Mouse (Mus musculus) thymus, postnatal 14 days (tissue): ENCODE data around the gene Trpv2.

ENCODE experiments used
- DNase-seq: peaks from one replicate; pipeline ENCODE4 v3.0.0; 2021

The Trpv2 gene

DNA sequence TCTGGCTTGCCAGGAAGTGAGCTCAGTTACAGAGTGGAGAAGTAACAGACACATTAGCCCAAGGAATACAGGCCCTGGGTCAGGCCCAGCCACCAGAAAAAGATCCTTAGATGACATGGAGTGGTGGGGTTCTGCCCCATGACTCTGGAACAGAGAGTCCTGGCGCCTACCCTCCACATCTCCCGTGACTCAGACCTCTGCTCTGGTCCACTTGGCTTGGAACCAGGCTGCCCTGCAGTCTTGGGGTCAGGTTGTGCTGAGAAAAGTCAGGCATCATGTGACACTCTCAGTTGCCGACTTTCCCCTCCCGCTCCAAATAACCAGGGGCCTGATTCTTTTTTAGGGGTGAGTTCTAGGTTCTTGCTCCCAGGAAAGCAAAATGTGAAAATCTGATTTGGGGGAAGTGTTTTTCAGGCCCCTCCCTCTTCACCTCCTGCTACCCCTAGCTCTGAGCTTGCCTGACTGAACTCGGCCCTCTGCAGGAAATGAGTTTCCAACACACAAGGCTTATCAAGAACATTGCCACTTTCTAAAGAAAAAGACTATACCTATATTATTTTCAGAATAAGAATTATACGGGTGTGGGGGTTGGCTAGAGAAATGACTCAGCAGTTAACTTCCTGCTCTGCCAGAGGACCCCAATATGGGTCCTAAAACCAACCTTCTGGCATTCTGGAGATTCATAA lies 15.2 kb upstream of the Trpv2 start:
- peak; percentile 28 for DNase-seq

DNA sequence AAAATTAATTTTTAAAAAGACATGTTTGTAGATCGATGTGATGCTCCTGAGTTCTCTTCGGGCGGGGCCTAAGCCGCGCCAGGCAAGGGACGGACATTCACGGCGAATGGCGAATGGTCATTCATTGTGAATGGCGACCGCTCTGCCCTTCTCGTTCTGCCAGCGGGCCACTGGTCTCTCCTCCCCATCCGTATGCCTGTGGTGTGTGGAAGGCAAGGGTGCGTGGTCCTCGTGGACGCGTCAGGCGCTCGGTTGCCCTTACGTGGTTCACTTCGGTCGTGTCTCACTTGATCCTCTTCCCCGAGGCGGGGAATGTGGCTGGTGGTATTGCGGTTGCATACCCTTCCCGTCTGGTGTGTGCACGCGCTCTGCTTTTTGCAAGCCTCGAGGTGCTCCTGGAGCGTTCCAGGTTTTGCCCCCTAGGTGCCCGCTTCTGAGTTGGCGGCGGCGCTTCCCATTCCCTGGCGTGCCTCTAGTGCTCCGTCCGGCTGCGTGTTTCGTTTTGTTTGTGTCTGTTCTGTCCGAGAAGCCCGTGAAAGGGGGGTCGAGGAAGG lies 13.7 kb upstream of the Trpv2 start:
- DNase-seq = peak; percentile 23

DNA sequence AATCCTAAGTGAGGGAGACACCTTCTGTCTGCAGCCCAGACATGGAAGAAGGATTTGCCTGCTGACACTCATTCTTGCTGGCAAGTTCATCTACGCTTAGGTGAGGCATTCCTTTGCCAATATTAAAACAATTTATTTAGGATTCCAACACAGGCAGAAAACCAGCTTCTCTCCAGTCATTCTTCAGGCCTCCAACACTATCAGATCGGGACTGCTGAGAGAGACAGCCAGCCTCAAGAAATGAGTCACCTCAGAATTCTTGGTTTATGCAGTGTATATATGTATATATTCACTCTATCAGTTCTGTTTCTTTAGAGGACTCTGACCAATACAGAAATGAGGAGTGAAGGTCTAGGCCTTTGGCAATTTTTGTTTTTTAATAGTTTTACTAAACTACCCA lies 10.7 kb upstream of the Trpv2 start:
- DNase-seq = no peak

DNA sequence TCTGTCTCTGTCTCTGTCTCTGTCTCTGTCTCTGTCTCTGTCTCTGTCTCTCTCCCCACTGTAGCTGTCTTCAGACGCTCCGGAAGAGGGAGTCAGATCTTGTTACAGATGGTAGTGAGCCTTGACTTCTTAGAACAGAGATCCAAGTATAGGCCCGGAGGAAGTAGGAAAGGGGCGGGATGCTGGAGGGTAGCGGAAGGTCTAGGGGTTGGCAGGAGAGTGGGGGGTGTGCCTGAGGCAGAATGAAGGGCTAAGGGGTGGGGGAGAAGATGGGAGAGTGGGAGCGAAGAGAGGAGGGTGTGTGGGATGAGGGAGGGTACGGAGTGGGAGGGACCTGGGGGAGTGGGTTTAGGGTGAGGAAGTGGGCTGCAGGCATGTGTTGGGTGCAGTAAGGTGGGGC lies 8.5 kb upstream of the Trpv2 start:
- DNase-seq = no peak

DNA sequence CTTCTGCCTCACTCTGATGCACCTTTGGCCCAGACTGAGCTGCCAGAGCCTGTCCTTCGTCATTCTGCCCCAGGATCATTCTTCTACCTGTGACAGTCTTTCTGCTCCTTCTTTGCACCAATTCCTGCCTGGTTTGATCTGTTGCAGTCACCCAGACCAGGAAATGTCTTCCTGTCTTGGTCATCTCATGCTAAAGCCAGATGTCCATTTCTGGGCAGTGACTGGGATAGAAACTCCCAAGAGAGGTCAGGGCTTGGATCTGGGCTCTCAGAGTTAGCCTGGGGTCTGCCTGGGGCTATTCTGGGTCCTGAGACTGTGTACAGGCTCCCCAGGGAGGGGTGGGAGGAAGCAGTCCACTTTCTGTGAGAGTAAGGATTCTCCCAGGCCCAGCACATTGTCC lies 8.1 kb upstream of the Trpv2 start:
- DNase-seq = no peak

DNA sequence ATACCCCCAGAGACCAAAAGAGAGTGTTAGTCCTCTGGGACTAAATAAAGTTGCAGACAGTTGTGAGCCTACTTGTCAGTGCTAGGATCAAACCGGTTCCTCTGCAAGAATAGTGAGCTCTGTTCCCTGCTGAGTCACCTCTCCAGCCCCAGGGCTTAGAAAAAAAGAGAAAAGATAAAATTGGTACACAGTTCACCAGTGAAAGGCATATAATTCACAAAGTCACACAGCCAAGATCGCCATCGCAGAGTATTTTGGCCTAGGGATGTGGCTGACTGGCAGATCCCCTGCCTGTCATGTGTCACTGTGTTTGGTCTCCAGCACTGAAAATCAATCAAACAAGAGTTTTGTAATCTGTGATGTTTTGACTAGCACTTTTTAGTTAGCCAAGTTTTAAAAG lies 6.0 kb upstream of the Trpv2 start:
- no peak for DNase-seq

DNA sequence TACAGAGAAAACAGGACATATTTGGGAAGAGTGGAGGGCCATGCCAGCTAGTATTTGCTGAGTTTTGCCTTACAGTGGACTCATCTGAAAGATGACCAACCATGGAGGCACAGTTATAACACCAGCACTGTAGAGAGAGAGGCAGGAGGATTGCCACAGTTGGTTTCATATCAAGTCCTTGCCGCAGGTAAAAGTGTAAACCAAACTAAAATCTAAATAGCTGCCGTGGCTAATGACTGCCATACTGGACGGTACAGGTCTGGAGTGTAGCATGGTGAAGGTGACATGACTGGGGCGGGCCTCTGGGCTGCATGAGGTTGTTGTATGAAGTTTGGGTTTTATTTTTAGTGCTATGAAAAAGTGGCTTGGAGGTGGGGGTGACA lies 408 bp downstream of the Trpv2 start:
- no peak for DNase-seq

DNA sequence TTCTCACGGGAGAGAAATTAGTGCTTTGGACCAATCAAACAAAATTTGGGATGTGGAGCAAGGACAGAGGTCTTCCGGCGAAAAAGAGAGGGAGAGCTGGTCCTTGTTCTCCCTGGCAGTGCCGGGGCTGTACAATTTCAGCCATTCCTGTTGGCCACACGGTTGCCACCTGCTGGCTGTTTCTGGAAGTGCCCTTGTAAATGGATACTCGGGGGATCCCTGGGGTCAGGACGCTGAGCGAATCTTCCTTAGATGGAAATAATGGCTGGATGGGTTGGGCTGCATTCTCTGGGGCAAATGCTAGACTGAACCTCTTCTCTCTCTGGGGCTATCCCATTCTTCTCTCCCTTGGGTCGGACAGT lies 992 bp downstream of the Trpv2 start:
- DNase-seq = peak; percentile 90

DNA sequence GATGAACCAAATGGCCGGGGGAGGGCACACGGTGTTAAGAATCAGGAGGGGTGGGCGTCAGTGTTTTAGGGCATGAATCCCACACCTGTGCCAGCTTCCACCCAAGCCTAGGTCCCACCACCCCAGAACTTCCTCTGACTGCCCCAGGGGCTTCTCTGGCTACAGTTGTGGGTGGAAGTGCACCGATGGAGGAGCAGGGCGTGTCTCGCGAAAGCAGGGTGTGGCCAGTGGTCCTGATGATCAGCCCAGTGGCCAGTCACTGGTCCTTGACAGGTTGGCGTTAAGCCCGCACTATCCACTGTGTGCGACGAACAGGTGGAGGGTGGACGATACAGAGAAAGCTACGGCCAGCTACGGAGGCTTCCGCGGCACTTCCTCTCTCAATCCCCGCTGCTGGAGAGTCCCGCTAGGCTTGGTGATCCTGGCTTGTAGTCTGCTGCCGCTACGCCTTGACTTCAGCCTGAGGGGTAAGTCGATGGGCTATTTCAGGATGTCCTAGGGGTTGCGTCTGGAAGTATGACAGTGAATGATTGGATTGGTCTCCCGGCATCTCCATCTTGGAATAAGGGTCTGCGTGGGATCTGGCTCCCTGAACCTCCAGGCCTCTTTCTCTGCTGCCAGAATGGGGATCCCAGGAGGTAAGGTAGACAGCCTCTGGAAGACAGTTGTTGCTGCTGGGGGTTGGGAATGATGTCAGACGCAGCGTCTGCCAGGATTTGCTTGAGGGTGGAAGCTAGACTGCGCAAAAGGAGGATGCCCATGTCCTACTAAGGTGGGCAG lies 1.6 kb downstream of the Trpv2 start:
- peak; percentile 51 for DNase-seq

DNA sequence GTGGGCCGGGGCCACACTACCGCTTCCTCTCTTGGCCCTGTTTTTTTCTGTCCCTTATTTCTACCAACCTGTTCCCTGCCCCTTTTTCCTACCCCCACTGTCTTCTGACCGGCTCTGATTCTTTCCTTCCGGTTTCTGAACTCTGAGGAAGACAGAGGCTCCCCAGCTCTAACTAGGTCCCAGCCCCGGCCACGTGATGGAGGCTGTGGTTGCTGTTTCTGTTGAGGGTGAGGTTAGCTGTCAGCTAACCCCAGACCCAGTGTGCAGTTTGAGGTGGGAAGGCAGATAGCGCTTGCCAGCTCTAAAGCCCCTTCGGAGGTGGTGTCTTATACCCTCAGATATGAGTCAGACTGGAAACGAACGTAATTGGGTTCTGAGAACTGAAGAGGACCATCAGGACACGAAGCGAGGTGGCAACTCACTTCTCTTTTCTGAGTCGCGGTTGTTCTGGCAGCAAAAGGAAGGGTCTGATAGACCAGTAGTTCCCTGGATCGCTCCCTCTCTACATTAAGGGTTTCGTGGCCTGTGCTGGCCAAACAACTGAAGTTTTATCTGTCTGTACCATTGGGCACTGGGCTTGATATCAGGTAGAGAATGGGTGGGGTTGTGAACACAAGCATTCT lies 2.4 kb downstream of the Trpv2 start:
- DNase-seq = peak; percentile 86

DNA sequence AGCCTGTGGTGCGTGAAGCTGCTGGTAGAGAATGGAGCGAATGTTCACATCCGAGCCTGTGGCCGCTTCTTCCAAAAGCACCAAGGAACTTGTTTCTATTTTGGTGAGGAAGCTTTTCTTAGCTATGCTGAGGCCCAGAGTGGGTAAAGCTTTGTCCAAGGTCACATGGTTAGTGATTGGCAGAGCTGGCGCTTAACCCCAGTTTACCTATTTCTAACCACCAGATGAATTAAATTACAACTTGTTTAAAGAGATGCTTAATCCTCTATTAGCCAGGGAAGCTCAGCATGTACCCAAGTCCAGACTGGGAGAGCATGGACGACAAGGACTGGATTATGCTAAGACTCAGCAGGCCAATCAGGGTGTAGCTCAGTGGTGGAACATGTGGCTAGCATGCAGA lies 8.7 kb downstream of the Trpv2 start:
- DNase-seq = no peak

DNA sequence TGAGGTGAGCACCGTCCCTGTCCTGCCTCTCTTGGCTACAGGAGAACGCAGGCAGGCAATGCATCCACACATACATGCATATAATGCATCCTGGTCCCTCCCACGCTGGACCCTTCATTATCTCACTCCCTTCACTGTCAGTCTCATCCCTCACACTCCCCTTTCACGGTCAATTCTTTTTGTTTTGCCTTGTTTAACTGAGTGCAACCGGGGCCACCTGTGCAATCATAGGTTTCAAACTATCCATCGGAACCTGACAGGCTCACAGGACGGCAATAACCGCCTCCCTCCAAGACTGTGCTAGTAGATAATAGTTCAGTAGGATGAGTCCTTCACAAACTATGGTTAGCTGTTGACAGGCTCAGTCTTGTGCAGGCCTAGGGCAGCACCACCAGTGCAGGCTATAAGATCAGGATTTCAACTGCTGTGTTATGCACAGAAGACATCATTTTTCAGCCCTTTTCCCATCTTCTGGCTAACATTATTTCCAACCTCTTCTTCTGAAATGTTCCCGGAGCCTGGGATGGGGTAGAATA lies 10.5 kb downstream of the Trpv2 start:
- no peak for DNase-seq

DNA sequence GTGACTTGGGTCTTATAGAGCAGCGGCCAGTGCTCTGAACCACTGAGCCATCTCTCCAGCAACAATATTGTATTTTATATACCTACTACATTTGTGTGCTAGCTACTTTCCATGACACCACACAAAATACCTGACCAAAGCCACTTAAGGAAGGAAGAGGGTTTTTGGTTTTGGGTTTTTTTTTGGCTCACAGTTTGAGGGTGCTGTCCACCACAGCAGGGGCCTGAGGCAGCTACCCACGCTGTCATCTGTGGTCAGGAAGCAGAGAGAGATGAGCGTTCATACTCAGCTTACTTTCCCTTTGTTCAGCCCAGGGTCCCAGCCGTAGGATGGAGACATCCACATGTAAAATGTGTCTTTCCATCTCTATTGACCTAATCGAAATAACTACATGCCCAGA lies 12.7 kb downstream of the Trpv2 start:
- DNase-seq = no peak

DNA sequence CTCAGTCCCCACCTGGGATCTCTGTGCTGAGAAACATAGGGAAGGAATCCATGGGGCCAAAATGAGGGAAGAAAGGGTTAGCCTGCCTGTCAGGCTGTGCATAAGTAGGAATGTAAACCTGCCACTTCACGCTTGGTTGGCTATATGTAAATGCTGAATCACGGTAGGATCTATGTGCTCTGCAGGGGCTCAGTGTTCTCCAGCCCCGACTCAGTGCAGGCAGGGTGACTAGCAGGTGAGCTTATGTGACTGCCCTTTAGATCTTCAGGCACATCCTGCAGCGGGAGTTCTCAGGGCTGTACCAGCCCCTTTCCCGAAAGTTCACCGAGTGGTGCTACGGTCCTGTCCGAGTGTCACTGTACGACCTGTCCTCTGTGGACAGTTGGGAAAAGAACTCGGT lies 15.1 kb downstream of the Trpv2 start:
- DNase-seq = no peak

DNA sequence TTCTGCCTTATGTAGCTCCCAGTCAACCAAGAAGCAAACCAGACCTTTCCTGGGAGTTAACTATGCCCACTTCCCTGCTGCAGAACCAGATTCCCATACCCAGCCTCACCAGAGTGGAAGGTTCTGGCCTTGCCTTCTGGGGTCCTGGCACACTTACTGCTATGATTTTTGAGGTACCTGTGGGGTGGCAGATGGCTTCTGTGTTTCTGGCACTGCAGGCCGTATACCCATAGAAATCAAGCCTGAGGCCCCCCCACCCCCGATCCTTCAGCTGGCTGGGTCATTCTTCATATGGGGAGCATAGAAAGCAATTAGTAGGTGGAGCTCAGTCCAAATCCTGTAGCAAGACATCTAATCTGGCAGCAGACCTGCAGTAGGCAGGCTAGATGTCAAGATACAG lies 16.7 kb downstream of the Trpv2 start:
- no peak for DNase-seq

DNA sequence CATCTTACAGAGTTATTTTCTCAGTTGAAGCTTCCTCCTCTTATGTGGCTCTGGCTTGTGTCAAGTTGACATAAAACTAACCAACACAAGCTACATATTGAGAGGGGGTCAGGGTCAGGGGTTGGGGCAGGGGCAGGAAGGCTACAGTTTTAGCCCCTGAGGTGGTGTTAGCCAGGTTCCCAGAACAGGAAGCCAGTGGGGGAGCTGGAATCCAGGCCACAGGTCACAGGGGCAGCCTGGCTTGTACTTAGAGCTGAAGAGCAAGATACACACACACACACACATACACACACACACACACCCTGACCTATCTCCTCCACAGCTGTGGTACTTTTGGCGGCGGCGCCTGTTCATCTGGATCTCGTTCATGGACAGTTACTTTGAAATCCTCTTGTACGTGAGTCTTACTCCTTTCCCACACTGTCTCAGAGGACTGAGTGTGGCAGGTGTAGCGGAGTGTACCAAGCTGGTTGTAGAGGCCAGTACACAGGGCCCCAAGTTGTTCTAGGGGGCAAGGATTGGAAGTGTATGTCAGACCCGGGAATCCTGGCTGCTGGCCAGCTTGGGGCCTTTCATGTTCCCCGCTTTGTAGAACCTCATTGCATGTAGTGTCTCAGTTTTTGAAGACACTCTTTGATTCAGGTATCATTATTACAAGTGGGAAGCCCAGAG lies 17.8 kb downstream of the Trpv2 start:
- no peak for DNase-seq

DNA sequence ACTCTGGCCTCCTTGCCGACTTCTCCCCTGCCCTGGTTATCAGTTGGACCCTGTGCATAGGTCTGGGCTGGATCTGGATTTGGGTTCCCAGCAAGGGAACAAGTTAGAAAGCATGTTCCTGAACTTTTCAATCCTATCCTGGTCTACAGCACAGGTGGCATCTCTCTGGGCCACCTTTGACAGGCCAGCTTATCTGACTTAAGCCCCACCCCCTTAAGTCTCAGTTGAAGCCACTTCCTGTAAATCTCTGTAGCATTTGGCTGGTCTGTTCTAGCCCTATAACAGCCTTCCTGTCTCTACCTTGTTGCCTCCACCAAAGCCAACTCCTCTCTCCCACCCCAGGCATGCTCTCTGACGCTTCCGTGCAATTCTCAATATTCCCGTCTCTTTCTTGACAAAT lies 24.3 kb downstream of the Trpv2 start:
- no peak for DNase-seq

DNA sequence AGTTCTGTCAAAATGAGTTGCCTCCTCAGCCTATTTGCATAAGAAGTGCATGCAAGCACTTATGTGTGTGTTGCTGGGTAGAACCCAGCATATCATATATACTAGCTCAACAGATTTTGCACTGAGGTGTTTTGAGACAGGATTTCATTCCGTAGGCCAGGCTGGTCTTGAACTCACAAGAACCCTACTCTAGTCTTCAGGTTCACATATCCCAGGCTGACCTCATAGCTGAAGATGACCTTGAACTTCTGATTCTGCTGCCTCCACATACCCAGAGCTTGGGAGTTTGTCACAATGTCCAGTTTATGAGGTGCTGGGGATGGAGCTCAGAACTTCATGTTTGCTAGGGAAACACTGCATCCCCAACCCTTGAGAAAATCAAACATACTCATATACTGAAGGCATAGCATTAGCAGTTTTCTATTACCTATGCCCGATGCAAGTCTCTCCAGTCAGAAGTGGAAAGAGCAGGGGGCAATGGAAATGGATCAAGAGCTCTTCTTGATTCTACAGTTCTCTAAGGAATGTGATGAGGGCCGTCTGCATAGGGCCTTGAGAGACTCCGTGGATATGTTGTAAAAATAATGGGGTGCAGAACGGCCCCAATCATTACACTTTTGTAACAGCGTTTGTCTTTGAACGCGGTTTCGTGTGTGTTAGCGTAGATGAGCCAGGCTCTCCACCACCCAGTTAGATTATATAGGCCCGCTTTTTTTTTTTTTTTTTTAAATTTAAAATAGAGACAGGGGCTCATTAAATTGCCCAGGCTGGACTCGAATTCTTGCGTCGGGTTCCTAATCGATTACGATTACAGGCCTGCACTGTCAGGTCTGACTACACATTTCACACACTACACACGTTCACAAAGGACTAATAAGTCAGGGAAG lies 27.7 kb downstream of the Trpv2 start:
- no peak for DNase-seq

DNA sequence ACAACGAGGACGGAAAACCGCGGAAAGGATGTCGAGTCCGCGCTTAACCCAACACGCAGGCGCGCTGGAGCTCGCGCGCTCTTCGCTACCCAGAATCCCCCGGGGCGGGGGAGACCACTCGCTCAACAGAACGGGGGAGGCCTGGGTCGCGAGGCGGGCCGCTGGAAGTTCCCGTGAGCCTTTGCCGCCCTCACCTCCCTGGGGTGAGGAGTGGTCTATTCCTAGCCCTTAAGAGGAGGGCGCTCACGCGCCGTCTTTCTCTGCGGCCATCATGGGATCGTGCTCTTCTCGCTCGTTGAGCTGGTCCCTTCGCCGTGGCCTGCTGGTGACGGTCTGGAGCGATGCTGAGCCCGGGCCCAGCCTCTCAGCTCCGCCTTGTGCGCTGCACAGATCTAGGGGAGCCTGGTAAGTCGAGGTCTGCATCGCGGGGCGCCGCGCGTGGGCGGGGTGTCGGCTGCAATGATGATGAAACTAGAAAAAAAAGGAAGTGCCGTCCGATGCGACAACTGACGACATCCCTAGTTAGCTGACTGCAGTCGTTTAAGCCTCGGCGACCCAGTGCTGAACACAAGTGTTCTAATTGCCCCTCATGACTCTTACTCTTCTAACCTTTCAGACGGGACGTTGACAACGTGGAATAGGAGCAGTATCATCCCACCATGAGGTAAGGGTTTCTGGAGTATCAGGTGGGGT lies 28.5 kb downstream of the Trpv2 start:
- DNase-seq = peak; percentile 99

DNA sequence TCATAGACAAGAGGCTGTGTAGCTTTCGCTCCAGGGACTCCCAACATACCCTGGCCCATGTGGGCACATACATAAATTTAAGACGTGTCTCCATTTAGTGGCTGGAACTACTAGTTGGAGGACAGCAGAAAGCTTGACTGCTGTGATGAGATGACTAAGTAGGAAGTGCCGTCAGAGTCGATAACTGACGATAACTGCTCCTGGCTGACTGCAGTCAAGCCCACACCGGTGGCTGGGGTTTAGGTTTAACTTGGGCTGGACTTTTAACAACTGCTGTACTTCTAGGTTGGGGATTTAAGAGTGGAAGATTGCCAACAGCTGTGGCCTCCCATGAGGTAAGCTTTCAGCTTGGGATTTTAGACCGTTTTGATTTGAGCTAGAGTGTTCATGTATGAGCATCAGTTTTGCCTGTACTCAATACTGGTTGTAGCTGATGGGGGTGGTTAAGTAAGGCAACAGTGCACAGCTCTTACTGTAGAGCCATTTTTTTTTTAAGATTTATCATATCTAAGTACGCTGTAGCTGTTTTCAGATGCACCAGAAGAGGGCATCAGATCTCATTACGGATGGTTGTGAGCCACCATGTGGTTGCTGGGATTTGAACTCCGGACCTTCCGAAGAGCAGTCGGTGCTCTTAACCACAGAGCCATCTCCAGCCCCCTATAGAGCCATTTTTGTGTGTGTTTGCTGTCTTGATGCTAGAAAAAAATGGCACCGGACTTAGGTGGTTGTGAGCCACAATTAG lies 29.2 kb downstream of the Trpv2 start:
- DNase-seq = peak; percentile 33
